Mouse (Mus musculus) cerebellum, adult 2 months (tissue): ENCODE data around the gene Ltbp1.

Experiments
- CTCF ChIP-seq: fragments of 200-500 bp; IDR thresholded peaks from 2 replicates; pipeline ENCODE4 v1.5.1; 2011; ENCODE audit warnings: low read depth, mild to moderate bottlenecking, control low read depth, low read length, moderate library complexity, borderline replicate concordance; ENCODE audit not compliant: insufficient read depth
- POLR2A ChIP-seq: fragments of 200-500 bp; IDR thresholded peaks from 2 replicates; pipeline ENCODE4 v1.6.1; 2011; ENCODE audit warnings: low read length, control low read depth, borderline replicate concordance; ENCODE audit not compliant: insufficient read depth

DNA sequence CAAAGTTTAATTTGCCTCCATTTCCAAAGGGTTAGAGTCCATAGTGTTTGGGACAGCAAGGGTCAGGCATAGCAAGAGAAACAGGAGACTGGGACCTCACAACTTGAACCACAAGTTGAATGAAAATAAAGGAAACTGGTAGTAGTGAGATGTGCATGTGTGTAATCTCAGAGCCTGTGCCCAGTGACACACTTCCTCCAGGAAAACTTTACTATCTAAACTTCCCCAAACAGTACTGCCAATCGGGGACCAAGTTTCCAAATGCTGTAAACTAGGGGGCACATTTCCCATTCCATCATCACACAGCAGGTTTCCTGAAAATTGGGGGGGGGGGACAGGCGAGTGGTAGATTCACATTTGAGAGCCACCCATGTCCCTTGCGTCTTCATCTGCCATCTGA lies 267.1 kb downstream of the Ltbp1 start:
- no peak for TF ChIP-seq POLR2A
- no peak for TF ChIP-seq CTCF
